Mouse (Mus musculus): Measurements from ENCODE around the gene Bgn. TPM values are rescaled to one million over a fixed set of nuclear protein-coding genes. Genes with fewer than 3 reads are reported as not detected.

Gene Bgn
- polyA plus RNA-seq, 1 experiment from 2014 or later = 25.8 TPM

DNA sequence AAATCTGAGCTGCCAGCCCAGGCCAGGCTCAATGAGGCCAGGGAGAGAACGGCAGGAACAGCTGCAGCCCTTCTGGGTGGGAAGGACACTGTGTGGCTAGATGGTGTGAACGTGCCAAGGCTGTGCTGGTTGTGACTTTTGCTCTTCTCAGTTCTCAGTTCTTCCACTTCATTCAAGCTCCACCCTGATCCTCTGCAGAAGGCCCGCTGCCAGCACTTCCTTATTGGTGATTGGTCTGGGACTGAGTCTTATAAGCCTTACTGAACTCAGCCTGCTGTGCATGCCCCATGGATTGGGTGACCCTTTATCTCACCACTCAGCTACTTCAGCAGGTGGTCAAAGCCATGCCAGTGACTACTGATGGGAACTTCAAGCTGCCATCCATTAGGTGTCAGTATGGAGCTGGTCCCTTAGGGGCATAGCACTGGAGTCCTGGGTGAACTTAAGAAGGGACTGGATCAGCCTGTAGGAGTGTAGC is 43.0 kb downstream of the Bgn start:
- Histone ChIP-seq H3K4me1 (replicated peaks) (no peaks in the 10 kb centered on the region), H3K4me2 (no peak overlapping the region), H3K27ac (replicated peaks) (no peak overlapping the region), H3K27me3 (no peaks in the 10 kb centered on the region), H3K4me3 (no peak overlapping the region), H3K36me3 (no peaks in the 10 kb centered on the region), H3K9me3 (no peaks in the 10 kb centered on the region), H3K9ac (no peak overlapping the region)
- ATAC-seq (ENCODE audit: low FRiP score, low read depth) = no peak
- whole genome bisulfite sequencing = 66% methylated on average over 3 of the region's 3 CpGs

DNA sequence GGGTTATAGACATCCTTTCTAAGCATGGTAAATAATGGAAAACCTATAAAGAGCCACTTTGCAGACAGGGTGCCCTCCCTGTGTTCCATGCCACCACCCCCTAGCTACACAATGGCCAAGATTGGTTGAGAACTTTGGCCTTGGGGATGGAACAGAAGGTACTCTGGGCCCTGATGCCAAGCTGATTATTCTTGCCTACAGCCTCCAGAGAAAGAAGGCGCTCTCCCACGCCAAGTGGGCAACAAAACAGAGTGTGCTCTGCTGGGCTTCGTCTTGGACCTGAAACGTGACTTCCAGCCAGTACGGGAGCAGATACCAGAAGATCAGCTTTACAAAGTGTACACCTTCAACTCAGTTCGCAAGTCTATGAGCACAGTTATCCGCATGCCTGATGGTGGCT is 54.5 kb downstream of the Bgn start:
- Histone ChIP-seq H3K9ac (no peak overlapping the region), H3K4me3 (no peak overlapping the region), H3K4me2 (no peak overlapping the region), H3K27me3 (no peaks in the 10 kb centered on the region), H3K9me3 (no peaks in the 10 kb centered on the region), H3K4me1 (replicated peaks) (no peaks in the 10 kb centered on the region), H3K36me3 (no peaks in the 10 kb centered on the region), H3K27ac (replicated peaks) (no peak overlapping the region)
- ATAC-seq (ENCODE audit: low FRiP score, low read depth) = no peak
- 85% methylated on average over 7 of the region's 7 CpGs for WGBS

DNA sequence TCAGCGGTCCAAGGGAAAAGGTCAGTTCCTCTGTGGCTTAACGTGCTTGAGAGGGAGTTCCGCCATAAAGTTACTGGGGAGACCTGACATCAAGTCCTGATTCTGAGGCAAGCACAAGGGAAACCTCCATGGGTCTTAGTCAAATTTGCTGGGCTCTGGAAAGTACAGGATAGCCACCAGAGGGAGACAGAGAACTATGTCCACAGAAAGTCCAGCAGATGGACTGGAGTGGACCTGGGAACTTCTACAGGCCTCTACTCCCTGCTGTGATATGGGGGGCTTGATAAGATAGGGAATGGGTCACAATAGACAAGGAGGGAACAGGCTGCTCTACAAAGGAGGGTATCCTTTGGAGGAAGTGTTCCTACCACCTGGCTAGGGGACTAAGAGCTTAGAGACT is 59.9 kb downstream of the Bgn start:
- WGBS = 51% methylated on average over 3 of the region's 3 CpGs
- H3K27me3 ChIP-seq = no peaks in the 10 kb centered on the region
- no peak for ATAC-seq (ENCODE audit: low FRiP score, low read depth)
- H3K27ac ChIP-seq (replicated peaks) = no peak overlapping the region
- H3K36me3 ChIP-seq = no peaks in the 10 kb centered on the region
- H3K4me2 ChIP-seq = no peak overlapping the region
- H3K9ac ChIP-seq = no peak overlapping the region
- H3K4me1 ChIP-seq (replicated peaks) = no peaks in the 10 kb centered on the region
- no peak overlapping the region for H3K4me3 ChIP-seq
- no peaks in the 10 kb centered on the region for H3K9me3 ChIP-seq

Other genes starting within 250 kb of the Bgn start
- 0.43 and 0.49 TPM in 2 replicates for gene Xlr4c, start 240.5 kb upstream of the Bgn start, polyA plus RNA-seq (2015; fragmentation: Nextera tagmentation; extraction: Ambion mirVana)
- gene Xlr3c, start 218.2 kb upstream of the Bgn start, polyA plus RNA-seq (2015; fragmentation: Nextera tagmentation; extraction: Ambion mirVana) = 0.25 and 0.28 TPM in 2 replicates
- gene Xlr5a, start 190.6 kb upstream of the Bgn start, polyA plus RNA-seq (2015; fragmentation: Nextera tagmentation; extraction: Ambion mirVana) = 0.19 TPM in 1 of 2 replicates, not detected in the other
- gene Xlr5c, start 190.6 kb upstream of the Bgn start, polyA plus RNA-seq (2015; fragmentation: Nextera tagmentation; extraction: Ambion mirVana) = not detected in 2 replicates
- gene Gm45015, start 146.8 kb upstream of the Bgn start, polyA plus RNA-seq (2015; fragmentation: Nextera tagmentation; extraction: Ambion mirVana) = not detected in 2 replicates
- 10.4 and 10.8 TPM in 2 replicates for gene Zfp275, start 141.0 kb upstream of the Bgn start, polyA plus RNA-seq (2015; fragmentation: Nextera tagmentation; extraction: Ambion mirVana)
- gene Gm18336, start 84.9 kb upstream of the Bgn start, polyA plus RNA-seq (2015; fragmentation: Nextera tagmentation; extraction: Ambion mirVana) = not detected in 2 replicates
- 1.2 and 1.4 TPM in 2 replicates for gene Zfp92, start 72.5 kb upstream of the Bgn start, polyA plus RNA-seq (2015; fragmentation: Nextera tagmentation; extraction: Ambion mirVana)
- not detected in 2 replicates for gene Trex2, start 48.3 kb upstream of the Bgn start, polyA plus RNA-seq (2015; fragmentation: Nextera tagmentation; extraction: Ambion mirVana)
- 65.6 and 71.9 TPM in 2 replicates for gene Haus7, start 24.6 kb upstream of the Bgn start, polyA plus RNA-seq (2015; fragmentation: Nextera tagmentation; extraction: Ambion mirVana)
- 6.6 and 8.6 TPM in 2 replicates for gene Atp2b3, start 19.5 kb downstream of the Bgn start, polyA plus RNA-seq (2015; fragmentation: Nextera tagmentation; extraction: Ambion mirVana)
- gene Dusp9, start 155.8 kb downstream of the Bgn start, polyA plus RNA-seq (2015; fragmentation: Nextera tagmentation; extraction: Ambion mirVana) = 0.82 and 1.0 TPM in 2 replicates
- 162 and 175 TPM in 2 replicates for gene Pnck, start 176.5 kb downstream of the Bgn start, polyA plus RNA-seq (2015; fragmentation: Nextera tagmentation; extraction: Ambion mirVana)
- gene Slc6a8, start 189.5 kb downstream of the Bgn start, polyA plus RNA-seq (2015; fragmentation: Nextera tagmentation; extraction: Ambion mirVana) = 6.7 and 7.0 TPM in 2 replicates
- 134 and 137 TPM in 2 replicates for gene Bcap31, start 232.6 kb downstream of the Bgn start, polyA plus RNA-seq (2015; fragmentation: Nextera tagmentation; extraction: Ambion mirVana)
- gene Abcd1, start 233.0 kb downstream of the Bgn start, polyA plus RNA-seq (2015; fragmentation: Nextera tagmentation; extraction: Ambion mirVana) = 12.9 and 13.9 TPM in 2 replicates

All from hindbrain, embryonic 15.5 days (tissue).